Mouse (Mus musculus) liver, embryonic 14.5 days (tissue): ENCODE results near the gene Pax8. TPM values are rescaled to one million over a fixed set of nuclear protein-coding genes. Genes with fewer than 3 reads are reported as not detected.

Source experiments
- ATAC-seq: fragments of 200-750 bp; cut with Nextera tagmentation; 2 replicates; pipeline ENCODE4 v1.8.0; 2017; ENCODE audit warnings: moderate number of reproducible peaks, mild to moderate bottlenecking, moderate library complexity; ENCODE audit not compliant: insufficient read depth
- DNase-seq, 3 experiments: peaks; one replicate each; pipeline ENCODE4 v3.0.0-alpha.2; 2012 to 2013; ENCODE audit warnings: low read depth in 3 of 3, low spot score in 3 of 3
- H3K27ac ChIP-seq: fragments of 300-500 bp; sonication (generic); 2 replicates; pipeline ENCODE4 v1.5.1; 2014; ENCODE audit warnings: moderate library complexity, mild to moderate bottlenecking, control low read depth, inconsistent platforms
- H3K27me3 ChIP-seq: fragments of 300-500 bp; sonication (generic); 2 replicates; pipeline ENCODE4 v1.6.1; 2014; ENCODE audit warnings: mild to moderate bottlenecking, low read length, moderate library complexity; ENCODE audit not compliant: control insufficient read depth, insufficient read depth
- H3K36me3 ChIP-seq: fragments of 300-500 bp; sonication (generic); replicated peaks from 2 replicates; pipeline ENCODE4 v1.6.1; 2014; ENCODE audit warnings: low read depth; ENCODE audit not compliant: control insufficient read depth, insufficient read depth
- H3K4me1 ChIP-seq, 2 experiments: fragments of 200-500 bp in 1 of 2; fragments of 300-500 bp in 1 of 2; sonication (generic) in 1 of 2; replicated peaks; 2 replicates each; pipeline ENCODE4 v1.6.1; 2012 to 2014; ENCODE audit warnings: antibody characterized with exemption in 1 of 2, inconsistent platforms in 1 of 2, low read length in 1 of 2; ENCODE audit not compliant: control insufficient read depth in 2 of 2, insufficient read depth in 2 of 2
- H3K4me2 ChIP-seq: fragments of 300-500 bp; sonication (generic); 2 replicates; pipeline ENCODE4 v1.6.1; 2014; ENCODE audit warnings: low read depth, mild to moderate bottlenecking, control low read depth, moderate library complexity
- H3K4me3 ChIP-seq, 2 experiments: fragments of 200-500 bp in 1 of 2; fragments of 300-500 bp in 1 of 2; sonication (generic) in 1 of 2; 2 replicates each; pipeline ENCODE4 v1.5.1; 2012 to 2014; ENCODE audit warnings: low read depth in 2 of 2, low read length in 2 of 2, mild to moderate bottlenecking in 2 of 2, control low read depth in 1 of 2, inconsistent platforms in 1 of 2, moderate library complexity in 1 of 2; ENCODE audit not compliant: insufficient read depth in 1 of 2
- H3K9ac ChIP-seq: fragments of 300-500 bp; sonication (generic); replicated peaks from 2 replicates; pipeline ENCODE4 v1.6.1; 2014; ENCODE audit warnings: mild to moderate bottlenecking, control low read depth, moderate library complexity
- H3K9me3 ChIP-seq: fragments of 300-500 bp; sonication (generic); 2 replicates; pipeline ENCODE4 v1.6.1; 2016; ENCODE audit warnings: low read length, mixed read lengths; ENCODE audit not compliant: control insufficient read depth
- CTCF ChIP-seq: IDR thresholded peaks from 2 replicates; pipeline ENCODE4 v1.5.1; 2016; ENCODE audit warnings: antibody characterized with exemption, low read depth, control low read depth
- EP300 ChIP-seq: IDR thresholded peaks from 2 replicates; pipeline ENCODE4 v1.6.1; 2016; ENCODE audit warnings: antibody characterized with exemption, low read depth
- WGBS: fragments of 180-500 bp; shearing (Covaris S2); extraction: QIAGEN DNeasy Blood & Tissue Kit; methylation state at CpG from one replicate; pipeline ENCODE4 v1.1.7; 2014; ENCODE audit not compliant: insufficient replicate concordance; 5-methylcytosine and 5-hydroxymethylcytosine counted together
- polyA plus RNA-seq, 2 experiments: library from polyadenylated mRNA; depleted of rRNA in 1 of 2; stranded (reverse) in 1 of 2; unstranded in 1 of 2; fragments of >200 nt; fragmentation: Nextera tagmentation in 1 of 2; extraction: Ambion mirVana in 1 of 2; gene quantifications; 2 replicates each; pipeline versions ENCODE4 v1.2.1 to v1.2.3; 2012 to 2014

Gene Pax8
- polyA plus RNA-seq, 2 experiments = 0.03 TPM; not detected in 1

DNA sequence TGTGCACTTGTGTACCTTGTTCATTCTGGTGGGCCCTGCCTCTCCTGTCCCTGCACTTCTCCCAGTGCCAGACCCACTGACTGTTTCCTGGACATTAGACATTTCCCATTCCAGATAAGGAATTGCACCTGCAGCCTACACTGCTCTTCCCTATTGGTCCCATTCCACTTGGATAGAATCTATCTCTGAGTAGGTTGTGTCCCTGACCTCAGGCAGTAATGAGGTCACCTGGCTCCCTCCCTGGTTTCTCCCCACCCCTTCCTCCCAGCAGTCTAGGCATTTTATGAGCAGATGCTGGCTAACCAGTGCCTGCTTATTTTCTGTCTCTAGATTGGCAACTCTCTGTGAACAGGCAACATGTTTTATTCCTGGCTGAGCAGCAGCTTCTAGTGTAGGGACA lies 91.0 kb downstream of the Pax8 start:
- no peak overlapping the region for H3K9ac ChIP-seq
- peak overlapping the region; percentile 79; the same call in 1 of the 2 replicates for H3K4me2 ChIP-seq
- ATAC-seq (no peak), DNase-seq (no peak)
- no peaks in the 10 kb centered on the region for H3K27me3 ChIP-seq
- H3K9me3 ChIP-seq = no peaks in the 10 kb centered on the region
- no peak overlapping the region for H3K4me3 ChIP-seq
- H3K36me3 ChIP-seq = no peaks in the 10 kb centered on the region
- H3K27ac ChIP-seq = peak overlapping the region; percentile 18; the same call in 1 of the 2 replicates
- TF ChIP-seq EP300 = no peak
- TF ChIP-seq CTCF = no peak
- peaks cover 18 to 31% of the 10 kb centered on the region in 2 experiments; a peak in 3 of 4 replicates for H3K4me1 ChIP-seq

DNA sequence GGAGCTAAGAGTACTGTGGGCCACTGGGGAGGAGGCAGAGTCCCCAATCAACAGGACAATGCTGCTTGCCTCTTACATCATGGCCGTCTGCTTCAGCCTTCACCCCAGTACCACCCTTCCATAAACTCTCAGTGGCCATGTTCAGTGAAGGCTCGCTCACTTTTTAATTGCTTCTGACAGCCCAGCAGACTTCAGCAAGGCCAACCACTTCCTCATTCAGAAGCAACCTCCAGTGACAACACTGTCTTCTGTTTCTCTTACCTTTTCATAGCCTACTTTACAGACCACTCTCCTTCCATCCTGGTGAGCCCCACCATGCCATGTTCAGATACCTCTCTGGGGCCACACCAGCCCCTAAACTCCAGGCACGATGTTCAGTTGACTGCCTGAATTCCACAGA lies 91.8 kb downstream of the Pax8 start:
- TF ChIP-seq EP300 (no peak), CTCF (no peak)
- H3K36me3 ChIP-seq = no peaks in the 10 kb centered on the region
- H3K27me3 ChIP-seq = no peaks in the 10 kb centered on the region
- no peak overlapping the region for H3K4me2 ChIP-seq
- no peak for ATAC-seq
- no peaks in the 10 kb centered on the region for H3K9me3 ChIP-seq
- no peak for DNase-seq
- peaks cover 22 to 37% of the 10 kb centered on the region in 2 experiments; a peak in 3 of 4 replicates for H3K4me1 ChIP-seq
- 31% methylated on average over 3 of the region's 3 CpGs for WGBS
- no peak overlapping the region for H3K4me3 ChIP-seq
- no peak overlapping the region for H3K9ac ChIP-seq
- no peak overlapping the region for H3K27ac ChIP-seq

DNA sequence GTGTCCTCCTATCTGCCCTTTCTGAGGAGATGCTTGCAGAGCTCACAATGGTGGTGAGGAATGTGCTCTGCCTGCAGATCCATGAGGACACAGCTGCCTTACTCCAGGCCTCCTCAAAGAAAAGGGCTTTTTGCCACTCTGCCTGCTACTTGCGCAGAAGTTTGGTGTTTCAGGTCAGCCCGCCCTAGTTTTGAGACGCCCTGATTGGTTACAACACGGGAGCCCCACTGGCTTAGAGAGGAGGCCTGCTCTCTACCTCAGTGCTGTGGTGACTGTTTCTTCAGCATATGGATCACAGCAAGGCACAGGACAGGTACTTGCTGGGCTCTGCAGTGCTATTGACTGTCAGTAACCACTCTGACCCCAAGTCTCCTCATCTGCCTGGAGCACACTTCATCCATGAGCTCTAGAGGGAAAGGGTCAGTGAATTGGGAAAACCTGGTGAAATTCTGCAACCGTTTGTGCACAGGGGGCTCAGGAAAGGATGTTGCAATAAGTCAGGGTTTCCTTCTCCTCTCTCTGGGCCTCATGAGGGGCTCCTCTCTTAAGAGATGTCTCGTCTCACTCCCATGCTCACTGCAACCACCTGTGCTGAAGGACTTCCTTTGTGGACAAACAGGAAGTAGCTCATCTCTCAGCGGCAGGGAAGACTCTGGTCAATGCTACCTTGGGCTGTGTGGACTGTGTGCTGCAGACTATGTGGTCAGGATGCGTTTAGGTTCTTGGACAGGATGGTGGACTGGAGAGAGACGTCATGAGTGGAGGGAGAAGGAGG lies 92.8 kb downstream of the Pax8 start:
- H3K27me3 ChIP-seq = no peaks in the 10 kb centered on the region
- TF ChIP-seq CTCF = no peak
- TF ChIP-seq EP300 = no peak
- H3K27ac ChIP-seq = no peak overlapping the region
- H3K4me2 ChIP-seq = no peak overlapping the region
- no peaks in the 10 kb centered on the region for H3K9me3 ChIP-seq
- WGBS = 46% methylated on average over 9 of the region's 9 CpGs
- H3K36me3 ChIP-seq = no peaks in the 10 kb centered on the region
- ATAC-seq = no peak
- peaks cover 26 to 37% of the 10 kb centered on the region in 2 experiments; a peak in 3 of 4 replicates for H3K4me1 ChIP-seq
- H3K9ac ChIP-seq = no peak overlapping the region
- no peak overlapping the region for H3K4me3 ChIP-seq
- DNase-seq = no peak

DNA sequence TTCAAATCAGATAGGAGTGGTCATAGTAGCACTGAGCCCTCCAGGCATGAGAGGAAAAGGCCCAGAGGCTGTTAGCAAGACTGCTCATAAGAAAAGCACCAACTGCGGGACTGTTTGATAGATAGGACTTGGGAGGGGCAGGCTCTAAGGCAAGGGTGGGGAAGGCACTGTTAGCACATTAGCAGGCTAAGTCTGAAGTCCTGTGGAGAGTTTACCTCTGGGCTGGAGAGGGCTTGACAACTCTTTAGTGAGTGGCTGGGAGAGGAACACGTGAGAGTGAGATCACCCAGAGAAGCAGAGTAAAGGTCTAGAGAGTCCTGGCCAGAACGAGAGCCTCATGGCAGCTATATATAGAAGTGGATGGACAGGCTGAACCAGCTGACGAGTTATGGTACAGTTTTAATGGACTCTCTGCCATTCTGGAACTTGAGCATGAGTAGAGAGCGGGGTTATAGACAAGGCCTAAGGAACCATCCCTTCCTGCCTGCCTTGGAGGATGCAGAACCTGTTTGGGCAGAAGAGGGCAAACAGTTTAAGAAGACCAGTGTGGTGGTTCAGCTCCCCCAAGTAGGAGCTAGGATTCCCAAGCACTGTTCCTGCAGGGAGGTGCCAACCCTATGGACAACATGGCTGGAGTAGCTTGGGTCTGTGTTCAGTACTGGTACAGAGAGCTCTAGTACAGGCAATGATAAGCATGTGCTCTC lies 96.5 kb downstream of the Pax8 start:
- H3K36me3 ChIP-seq = no peaks in the 10 kb centered on the region
- H3K27me3 ChIP-seq = no peaks in the 10 kb centered on the region
- WGBS = 49% methylated on average over 5 of the region's 5 CpGs
- no peak overlapping the region for H3K4me2 ChIP-seq
- peak; percentile 89 for ATAC-seq
- peaks cover 8 to 15% of the 10 kb centered on the region in 2 experiments; a peak in 3 of 4 replicates for H3K4me1 ChIP-seq
- H3K9me3 ChIP-seq = no peaks in the 10 kb centered on the region
- no peak for DNase-seq
- no peak overlapping the region for H3K4me3 ChIP-seq
- TF ChIP-seq CTCF (no peak), EP300 (no peak)
- H3K9ac ChIP-seq = no peak overlapping the region
- no peak overlapping the region for H3K27ac ChIP-seq

Other genes with a start within 250 kb of the Pax8 start
- not detected in 2 replicates for gene Il1f5, start 198.6 kb downstream of the Pax8 start, polyA plus RNA-seq (2012; rRNA removed)
- not detected in 2 replicates for gene Il1f5, start 198.6 kb downstream of the Pax8 start, polyA plus RNA-seq (2014; fragmentation: Nextera tagmentation; extraction: Ambion mirVana)
- gene Il1f10, start 184.4 kb downstream of the Pax8 start, polyA plus RNA-seq (2012; rRNA removed) = not detected in 2 replicates
- not detected in 2 replicates for gene Il1f10, start 184.4 kb downstream of the Pax8 start, polyA plus RNA-seq (2014; fragmentation: Nextera tagmentation; extraction: Ambion mirVana)
- 3.7 and 4.8 TPM in 2 replicates for gene Il1rn, start 138.7 kb downstream of the Pax8 start, polyA plus RNA-seq (2012; rRNA removed)
- gene Il1rn, start 138.7 kb downstream of the Pax8 start, polyA plus RNA-seq (2014; fragmentation: Nextera tagmentation; extraction: Ambion mirVana) = 6.3 and 6.4 TPM in 2 replicates
- gene Psd4, start 108.0 kb downstream of the Pax8 start, polyA plus RNA-seq (2012; rRNA removed) = 5.8 and 7.5 TPM in 2 replicates
- gene Psd4, start 108.0 kb downstream of the Pax8 start, polyA plus RNA-seq (2014; fragmentation: Nextera tagmentation; extraction: Ambion mirVana) = 5.0 and 6.0 TPM in 2 replicates